ENCODE assay signal across 9 mouse cellular contexts in the genomic region with DNA sequence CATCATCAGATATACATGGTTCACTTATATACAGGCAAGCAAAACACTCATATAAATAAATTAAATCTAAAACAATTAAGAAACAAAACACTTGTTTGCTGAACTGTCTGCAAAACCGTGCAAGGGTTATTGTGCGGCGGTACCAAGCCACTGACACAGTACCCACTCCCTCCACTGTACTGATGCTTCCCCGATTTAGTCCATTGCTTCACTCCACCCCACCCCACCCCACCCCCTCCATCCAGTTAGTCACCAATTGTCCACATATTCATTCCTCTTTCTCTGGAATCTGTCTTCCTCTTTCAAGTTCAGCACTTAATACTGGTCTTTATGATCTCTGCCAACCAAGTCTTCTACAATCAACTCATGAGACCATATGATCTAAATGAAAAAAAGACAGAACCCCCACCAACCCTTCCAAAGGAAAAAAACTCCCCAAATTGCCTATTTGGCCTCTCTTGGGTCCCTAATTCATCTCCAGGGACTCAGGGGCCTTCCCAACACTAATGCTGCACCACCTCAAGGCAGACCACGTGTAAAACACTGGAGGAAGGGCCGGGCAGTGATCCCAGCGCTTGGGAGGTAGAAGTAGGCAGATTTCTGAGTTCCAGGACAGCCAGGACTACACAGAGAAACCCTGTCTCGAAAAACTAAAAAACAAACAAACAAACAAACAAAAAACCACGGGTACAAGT. TPM values are rescaled to one million over a fixed set of nuclear protein-coding genes. Genes with fewer than 3 reads are reported as not detected.
DNase-seq lines count a peak whose midpoint lies in the region; ATAC-seq lines count a peak whose summit lies in the region.
"Had no signal": no experiment of that assay in that cellular context is flagged by ENCODE, and none has a peak within 500 bp of the region (broad histone marks: within the 10 kb centered on the region; RNA-seq: fewer than 3 reads in every experiment).

No protein-coding gene starts in this region.

- ATAC-seq in lung, embryonic 16.5 days (ENCODE audit: low read depth) = no peak
- ATAC-seq in forebrain, embryonic 12.5 days (ENCODE audit: low FRiP score) = no peak
- ATAC-seq in liver, embryonic 12.5 days = no peak
- no peak for ATAC-seq in stomach, embryonic 14.5 days (ENCODE audit: insufficient number of reproducible peaks, insufficient read depth, low FRiP score, low read depth)

- H3K27me3 ChIP-seq in lung, embryonic 16.5 days (ENCODE audit: control insufficient read depth, insufficient read depth, low read depth, low read length) = no peaks in the 10 kb centered on the region
- H3K27me3 ChIP-seq in forebrain, embryonic 12.5 days = no peaks in the 10 kb centered on the region
- no peaks in the 10 kb centered on the region; the same call in 1 of the 2 replicates for H3K27me3 ChIP-seq in liver, embryonic 12.5 days (replicated peaks)
- no peaks in the 10 kb centered on the region for H3K27me3 ChIP-seq in stomach, embryonic 14.5 days (ENCODE audit: control insufficient read depth, insufficient read depth, low read length)

- 55% methylated on average over 9 of the region's 9 CpGs for WGBS in lung, embryonic 16.5 days
- 72% methylated on average over 9 of the region's 9 CpGs for WGBS in forebrain, embryonic 12.5 days
- 50% methylated on average over 9 of the region's 9 CpGs for WGBS in liver, embryonic 12.5 days (ENCODE audit: insufficient replicate concordance)
- WGBS in stomach, embryonic 14.5 days = 63% methylated on average over 9 of the region's 9 CpGs

- peak overlapping the region; percentile 86 for H3K4me2 ChIP-seq in lung, embryonic 16.5 days (ENCODE audit: low read depth, low read length)
- peak overlapping the region; percentile 76 for H3K4me2 ChIP-seq in forebrain, embryonic 12.5 days
- H3K4me2 ChIP-seq in liver, embryonic 12.5 days = peak overlapping the region; percentile 94
- H3K4me2 ChIP-seq in stomach, embryonic 14.5 days (replicated peaks; ENCODE audit: low read depth, low read length) = peak overlapping the region; percentile 87

- H3K4me3 ChIP-seq in lung, embryonic 16.5 days (ENCODE audit: low read length) = peak overlapping the region; percentile 95
- peak overlapping the region; percentile 93 for H3K4me3 ChIP-seq in forebrain, embryonic 12.5 days (replicated peaks)
- H3K4me3 ChIP-seq in liver, embryonic 12.5 days = peak overlapping the region; percentile 89
- H3K4me3 ChIP-seq in stomach, embryonic 14.5 days (ENCODE audit: low read depth, low read length) = peak overlapping the region; percentile 84

- no peak overlapping the region for H3K27ac ChIP-seq in lung, embryonic 16.5 days (ENCODE audit: low read length)
- H3K27ac ChIP-seq in forebrain, embryonic 12.5 days = no peak overlapping the region
- no peak overlapping the region for H3K27ac ChIP-seq in liver, embryonic 12.5 days
- H3K27ac ChIP-seq in stomach, embryonic 14.5 days (ENCODE audit: low read length) = no peak overlapping the region

- H3K36me3 ChIP-seq in lung, embryonic 16.5 days (ENCODE audit: control insufficient read depth, insufficient read depth, low read length) = no peaks in the 10 kb centered on the region
- H3K36me3 ChIP-seq in forebrain, embryonic 12.5 days (replicated peaks) = no peaks in the 10 kb centered on the region
- no peaks in the 10 kb centered on the region for H3K36me3 ChIP-seq in liver, embryonic 12.5 days
- no peaks in the 10 kb centered on the region for H3K36me3 ChIP-seq in stomach, embryonic 14.5 days (ENCODE audit: control insufficient read depth, insufficient read depth, low read length)

- H3K9ac ChIP-seq in lung, embryonic 16.5 days (ENCODE audit: low read length) = peak overlapping the region; percentile 95
- H3K9ac ChIP-seq in forebrain, embryonic 12.5 days = peak overlapping the region; percentile 82
- H3K9ac ChIP-seq in liver, embryonic 12.5 days = peak overlapping the region; percentile 92
- peak overlapping the region; percentile 79; the same call in 1 of the 2 replicates for H3K9ac ChIP-seq in stomach, embryonic 14.5 days (replicated peaks; ENCODE audit: low read depth, low read length)

- DNase-seq in lung, postnatal 25 days (ENCODE audit: low spot score) = no peak
- DNase-seq in layer of hippocampus, adult 18-20 months (ENCODE audit: low spot score in 2 of 2) = no peak
- no peak for DNase-seq in adrenal gland, adult 2 months
- DNase-seq in kidney, postnatal 4 days = no peak
- DNase-seq: thymus, postnatal 14 days had no signal

- peaks cover 14% of the 10 kb centered on the region for H3K4me1 ChIP-seq in lung, embryonic 16.5 days (replicated peaks; ENCODE audit: control insufficient read depth, insufficient read depth, low read length)
- H3K4me1 ChIP-seq in forebrain, embryonic 12.5 days = peaks cover 16% of the 10 kb centered on the region
- H3K4me1 ChIP-seq in liver, embryonic 12.5 days = peaks cover 32% of the 10 kb centered on the region
- peaks cover 8% of the 10 kb centered on the region for H3K4me1 ChIP-seq in stomach, embryonic 14.5 days (ENCODE audit: control insufficient read depth, insufficient read depth, low read length)

- no peaks in the 10 kb centered on the region for H3K9me3 ChIP-seq in lung, embryonic 16.5 days (ENCODE audit: control insufficient read depth, low read length)
- H3K9me3 ChIP-seq in forebrain, embryonic 12.5 days = no peaks in the 10 kb centered on the region
- H3K9me3 ChIP-seq in liver, embryonic 12.5 days (replicated peaks) = no peaks in the 10 kb centered on the region
- no peaks in the 10 kb centered on the region for H3K9me3 ChIP-seq in stomach, embryonic 14.5 days (ENCODE audit: control insufficient read depth, low read depth, low read length)

RNA-seq across cellular contexts. Expression of gene Med15, which starts 11.4 kb away (rescaled TPM):
- 46.0 and 47.1 TPM in 2 replicates for polyA plus RNA-seq in lung, embryonic 16.5 days (2015; fragmentation: Nextera tagmentation; extraction: Ambion mirVana)
- polyA plus RNA-seq in forebrain, embryonic 12.5 days (2016; fragmentation: Nextera tagmentation; extraction: Ambion mirVana) = 45.1 and 46.7 TPM in 2 replicates
- 24.2 and 25.2 TPM in 2 replicates for polyA plus RNA-seq in liver, embryonic 12.5 days (2016; fragmentation: Nextera tagmentation; extraction: Ambion mirVana)
- polyA plus RNA-seq in stomach, embryonic 14.5 days (2014; fragmentation: Nextera tagmentation; extraction: Ambion mirVana) = 45.8 and 47.5 TPM in 2 replicates
- 10 to 100 TPM; 68.5 to 76.3 TPM for total RNA-seq in layer of hippocampus, adult 18-20 months (2021)
- 10 to 100 TPM; 53.9 to 65.4 TPM for total RNA-seq in adrenal gland, adult 2 months (2021)
- 138 and 157 TPM in 2 replicates for polyA plus RNA-seq in adrenal gland, adult 2 months (2012; rRNA removed)

RNA-seq across cellular contexts. Expression of gene Klhl22, which starts 38.2 kb away (rescaled TPM):
- 59.0 and 62.8 TPM in 2 replicates for polyA plus RNA-seq in lung, embryonic 16.5 days (2015; fragmentation: Nextera tagmentation; extraction: Ambion mirVana)
- polyA plus RNA-seq in forebrain, embryonic 12.5 days (2016; fragmentation: Nextera tagmentation; extraction: Ambion mirVana) = 49.7 and 50.4 TPM in 2 replicates
- polyA plus RNA-seq in liver, embryonic 12.5 days (2016; fragmentation: Nextera tagmentation; extraction: Ambion mirVana) = 23.5 and 24.0 TPM in 2 replicates
- polyA plus RNA-seq in stomach, embryonic 14.5 days (2014; fragmentation: Nextera tagmentation; extraction: Ambion mirVana) = 69.8 and 76.6 TPM in 2 replicates
- 100 to 1,000 TPM in 1 of 2 experiments, 10 to 100 TPM in 1; 86.9 to 100 TPM for total RNA-seq in layer of hippocampus, adult 18-20 months (2021)
- total RNA-seq in adrenal gland, adult 2 months (2021) = 10 to 100 TPM; 45.5 to 49.8 TPM
- 55.3 and 68.2 TPM in 2 replicates for polyA plus RNA-seq in adrenal gland, adult 2 months (2012; rRNA removed)
